Mouse (Mus musculus) stomach, postnatal 0 days (tissue): ENCODE results near the gene Clstn1. TPM values are rescaled to one million over a fixed set of nuclear protein-coding genes. Genes with fewer than 3 reads are reported as not detected.

Experiments
- ATAC-seq: fragments of 200-750 bp; cut with Nextera tagmentation; 2 replicates; pipeline ENCODE4 v1.8.0; 2017; ENCODE audit not compliant: low FRiP score, low TSS enrichment
- DNase-seq: peaks from one replicate; pipeline ENCODE4 v3.0.0-alpha.2; 2016; ENCODE audit warnings: low spot score
- H3K27ac ChIP-seq: fragments of 300-500 bp; sonication (generic); replicated peaks from 2 replicates; pipeline ENCODE4 v1.5.1; 2014; ENCODE audit warnings: mild to moderate bottlenecking, control low read depth
- H3K27me3 ChIP-seq: fragments of 300-500 bp; sonication (generic); 2 replicates; pipeline ENCODE4 v1.6.1; 2014; ENCODE audit warnings: low read length; ENCODE audit not compliant: control insufficient read depth, insufficient read depth
- H3K36me3 ChIP-seq: fragments of 300-500 bp; sonication (generic); 2 replicates; pipeline ENCODE4 v1.6.1; 2014; ENCODE audit warnings: low read length, mixed read lengths; ENCODE audit not compliant: control insufficient read depth, insufficient read depth
- H3K4me1 ChIP-seq: fragments of 300-500 bp; sonication (generic); replicated peaks from 2 replicates; pipeline ENCODE4 v1.6.1; 2014; ENCODE audit warnings: antibody characterized with exemption; ENCODE audit not compliant: control insufficient read depth, insufficient read depth
- H3K4me2 ChIP-seq: fragments of 300-500 bp; sonication (generic); replicated peaks from 2 replicates; pipeline ENCODE4 v1.6.1; 2014; ENCODE audit warnings: low read depth, mild to moderate bottlenecking, control low read depth, moderate library complexity
- H3K4me3 ChIP-seq: fragments of 300-500 bp; sonication (generic); 2 replicates; pipeline ENCODE4 v1.5.1; 2014; ENCODE audit warnings: low read depth, low read length, control low read depth
- H3K9ac ChIP-seq: fragments of 300-500 bp; sonication (generic); 2 replicates; pipeline ENCODE4 v1.6.1; 2014; ENCODE audit warnings: mild to moderate bottlenecking, low read length, control low read depth, mixed read lengths
- H3K9me3 ChIP-seq: fragments of 300-500 bp; sonication (generic); 2 replicates; pipeline ENCODE4 v1.6.1; 2016; ENCODE audit warnings: low read length; ENCODE audit not compliant: control insufficient read depth
- CTCF ChIP-seq: IDR thresholded peaks from 2 replicates; pipeline ENCODE4 v1.5.1; 2016; ENCODE audit warnings: antibody characterized with exemption, low read depth, mild to moderate bottlenecking, moderate library complexity
- EP300 ChIP-seq: optimal IDR thresholded peaks from 2 replicates; pipeline ENCODE3; 2016; ENCODE audit warnings: antibody characterized with exemption
- WGBS: fragments of 180-500 bp; shearing (Covaris S2); extraction: QIAGEN DNeasy Blood & Tissue Kit; methylation state at CpG from one replicate; pipeline ENCODE4 v1.1.7; 2014; 5-methylcytosine and 5-hydroxymethylcytosine counted together
- polyA plus RNA-seq: library from polyadenylated mRNA; unstranded; fragments of >200 nt; fragmentation: Nextera tagmentation; extraction: Ambion mirVana; gene quantifications from 2 replicates; pipeline ENCODE4 v1.2.1, GENCODE M21; 2015

The Clstn1 gene
- polyA plus RNA-seq, 1 experiment from 2014 or later: 28.6 TPM

GRCm38 (mm10) chr4:149544892-149545291, 41.4 kb upstream of the Clstn1 start:
- 61% methylated on average over 8 of the region's 8 CpGs for WGBS
- Histone ChIP-seq H3K4me3 (no peak overlapping the region), H3K27me3 (no peaks in the 10 kb centered on the region), H3K9ac (no peak overlapping the region; the same call in 1 of the 2 replicates), H3K4me1 (no peaks in the 10 kb centered on the region), H3K4me2 (no peak overlapping the region), H3K9me3 (no peaks in the 10 kb centered on the region), H3K36me3 (peaks cover 5% of the 10 kb centered on the region; the same call in 1 of the 2 replicates), H3K27ac (peak overlapping the region; percentile 40; the same call in 1 of the 2 replicates)
- DNase-seq: no peak
- TF ChIP-seq EP300 (no peak), CTCF (no peak)
- ATAC-seq: no peak

DNA sequence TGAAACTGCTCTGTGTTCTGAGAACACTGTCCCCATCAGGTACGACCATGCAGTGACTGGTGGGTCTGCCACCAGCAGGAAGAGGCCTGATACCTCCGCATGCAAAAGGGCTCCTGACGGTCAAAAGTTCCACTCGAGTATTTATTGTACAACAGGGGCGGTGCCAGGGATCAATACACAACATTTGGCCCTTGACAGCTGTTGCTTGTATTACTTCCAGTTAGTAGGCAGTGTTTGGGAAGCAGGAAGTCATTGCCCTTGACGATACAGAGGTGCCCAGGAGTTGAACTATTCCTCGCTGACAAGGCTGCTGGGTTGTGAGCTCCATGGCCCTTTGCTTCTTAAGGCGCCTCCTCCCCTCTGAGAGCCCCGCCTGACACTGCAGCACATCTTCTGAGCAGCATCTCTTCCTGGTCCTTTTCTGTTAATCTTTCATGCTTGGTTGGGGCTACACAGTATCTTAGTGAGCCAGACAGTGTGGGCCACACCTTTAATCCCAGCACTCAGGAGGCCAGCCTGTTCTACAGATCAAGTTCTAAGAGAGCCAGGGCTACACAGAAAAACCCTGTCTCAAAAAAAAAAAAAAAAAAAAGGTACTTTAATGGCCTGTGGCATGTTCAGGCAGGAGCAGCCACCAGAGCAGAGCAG, 39.3 kb upstream of the Clstn1 start:
- DNase-seq: no peak
- H3K4me1 ChIP-seq: no peaks in the 10 kb centered on the region
- no peak overlapping the region for H3K4me2 ChIP-seq
- no peak overlapping the region for H3K4me3 ChIP-seq
- H3K27ac ChIP-seq: peak overlapping the region; percentile 58
- H3K36me3 ChIP-seq: peaks cover 5% of the 10 kb centered on the region; the same call in 1 of the 2 replicates
- no peaks in the 10 kb centered on the region for H3K27me3 ChIP-seq
- WGBS: 70% methylated on average over 9 of the region's 9 CpGs
- TF ChIP-seq EP300 (no peak), CTCF (no peak)
- no peaks in the 10 kb centered on the region for H3K9me3 ChIP-seq
- ATAC-seq: no peak
- no peak overlapping the region for H3K9ac ChIP-seq

DNA sequence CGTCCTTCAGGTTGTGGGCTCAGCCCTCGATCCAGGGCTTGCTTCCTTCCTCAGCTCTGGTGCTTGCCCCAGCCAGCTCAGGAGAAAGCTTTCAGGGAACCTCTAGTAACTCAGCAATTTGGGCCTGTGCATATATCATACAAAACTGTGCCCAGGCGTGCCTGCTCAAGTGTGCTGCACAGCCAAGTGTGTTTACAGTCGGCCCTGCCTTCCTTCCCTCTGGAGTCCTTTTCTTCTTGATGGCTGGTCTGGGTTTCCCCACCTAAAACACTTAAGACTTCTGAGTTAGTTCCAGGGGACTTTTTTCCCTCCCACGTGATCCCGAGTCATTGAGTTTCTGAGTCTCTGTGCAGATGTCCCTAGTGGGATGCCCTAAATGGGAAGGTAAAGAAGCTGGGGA, 38.7 kb upstream of the Clstn1 start:
- Histone ChIP-seq H3K27me3 (no peaks in the 10 kb centered on the region), H3K4me3 (no peak overlapping the region), H3K9ac (no peak overlapping the region), H3K4me1 (no peaks in the 10 kb centered on the region), H3K9me3 (no peaks in the 10 kb centered on the region), H3K27ac (peak overlapping the region; percentile 58), H3K4me2 (no peak overlapping the region), H3K36me3 (peaks cover 5% of the 10 kb centered on the region; the same call in 1 of the 2 replicates)
- 64% methylated on average over 6 of the region's 6 CpGs for WGBS
- no peak for TF ChIP-seq CTCF
- TF ChIP-seq EP300: no peak
- DNase-seq: no peak
- ATAC-seq: no peak

GRCm38 (mm10) chr4:149549221-149549925, 36.9 kb upstream of the Clstn1 start:
- no peak overlapping the region for H3K4me2 ChIP-seq
- WGBS: 58% methylated on average over 9 of the region's 9 CpGs
- DNase-seq: peak; percentile 76
- H3K27me3 ChIP-seq: no peaks in the 10 kb centered on the region
- no peaks in the 10 kb centered on the region for H3K4me1 ChIP-seq
- ATAC-seq: peak; percentile 85
- H3K4me3 ChIP-seq: no peak overlapping the region
- TF ChIP-seq CTCF (peak; percentile 99), EP300 (no peak)
- H3K9me3 ChIP-seq: no peaks in the 10 kb centered on the region
- peaks cover 5% of the 10 kb centered on the region; the same call in 1 of the 2 replicates for H3K36me3 ChIP-seq
- H3K27ac ChIP-seq: no peak overlapping the region
- H3K9ac ChIP-seq: no peak overlapping the region

DNA sequence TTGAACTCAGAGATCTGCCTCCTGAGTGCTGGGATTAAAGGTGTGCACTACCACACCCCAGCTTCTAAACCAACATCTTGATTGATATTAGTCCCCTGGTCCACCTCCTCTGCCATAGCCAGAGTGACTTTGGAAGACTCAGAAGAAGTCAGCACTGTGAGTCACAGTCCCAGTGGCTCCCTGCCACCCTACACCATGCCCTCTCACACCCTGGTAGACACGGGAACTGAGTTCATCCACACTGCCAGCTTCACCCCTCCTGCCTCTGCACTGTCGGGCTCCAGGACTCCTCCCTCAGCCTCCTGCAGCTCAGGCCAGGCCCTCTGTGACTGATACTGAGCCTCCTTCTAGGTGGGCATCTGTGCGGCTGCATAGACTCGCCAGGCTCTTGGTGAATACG, 35.4 kb upstream of the Clstn1 start:
- TF ChIP-seq EP300: no peak
- TF ChIP-seq CTCF: no peak
- H3K27me3 ChIP-seq: no peaks in the 10 kb centered on the region
- no peaks in the 10 kb centered on the region for H3K9me3 ChIP-seq
- no peak overlapping the region for H3K4me3 ChIP-seq
- H3K27ac ChIP-seq: no peak overlapping the region
- no peaks in the 10 kb centered on the region for H3K4me1 ChIP-seq
- WGBS: 69% methylated on average over 5 of the region's 5 CpGs
- H3K36me3 ChIP-seq: peaks cover 5% of the 10 kb centered on the region; the same call in 1 of the 2 replicates
- no peak overlapping the region for H3K9ac ChIP-seq
- ATAC-seq (no peak), DNase-seq (no peak)
- H3K4me2 ChIP-seq: no peak overlapping the region

DNA sequence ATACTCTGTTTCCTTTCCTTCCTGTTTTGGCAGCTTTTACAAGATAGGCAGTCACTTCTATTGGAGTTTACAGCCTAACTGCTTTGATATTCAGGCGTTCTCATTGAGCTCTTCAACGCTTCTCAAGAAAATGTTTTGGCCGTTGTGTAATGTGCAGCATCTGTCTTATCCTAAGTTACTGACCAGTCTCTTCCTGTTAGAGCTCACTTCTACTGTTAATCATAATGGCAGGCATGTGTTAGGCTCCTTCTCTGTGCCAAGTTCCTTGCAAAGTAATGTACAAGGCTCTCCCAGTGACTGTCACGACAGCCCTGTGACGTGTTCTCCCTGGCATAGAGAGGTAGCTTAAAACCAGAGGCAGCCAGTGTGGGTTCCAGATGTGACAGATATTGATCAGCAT, 34.6 kb upstream of the Clstn1 start:
- Histone ChIP-seq H3K27ac (no peak overlapping the region), H3K4me3 (no peak overlapping the region), H3K27me3 (no peaks in the 10 kb centered on the region), H3K4me1 (no peaks in the 10 kb centered on the region), H3K9ac (no peak overlapping the region), H3K4me2 (no peak overlapping the region), H3K36me3 (peaks cover under 1% of the 10 kb centered on the region; the same call in 1 of the 2 replicates), H3K9me3 (no peaks in the 10 kb centered on the region)
- WGBS: 73% methylated on average over 5 of the region's 5 CpGs
- TF ChIP-seq CTCF: no peak
- no peak for TF ChIP-seq EP300
- ATAC-seq: no peak
- no peak for DNase-seq
